Mouse (Mus musculus) forebrain, embryonic 14.5 days (tissue): ENCODE measurements at regions not wholly inside any gene's neighbourhood (a gene's known extent, or its start where the extent isn't known, plus 50 kb on each side); places are given as distances from the start of the nearest gene placed in this dataset. TPM values are rescaled to one million over a fixed set of nuclear protein-coding genes. Genes with fewer than 3 reads are reported as not detected.
A peak's percentile ranks its signal among the peaks of the same experiment; 100 is the strongest.

Experiments used
- ATAC-seq: fragments of 200-750 bp; cut with Nextera tagmentation; 2 replicates; pipeline ENCODE4 v1.8.0; 2017; ENCODE audit warnings: mild to moderate bottlenecking, moderate library complexity
- DNase-seq: peaks from one replicate; pipeline ENCODE4 v3.0.0-alpha.2; 2015; ENCODE audit warnings: low spot score
- H3K27ac ChIP-seq: fragments of 300-500 bp; sonication (generic); 2 replicates; pipeline ENCODE4 v1.5.1; 2014; ENCODE audit warnings: low read depth, mild to moderate bottlenecking, control low read depth, low read length, moderate library complexity
- H3K27me3 ChIP-seq: fragments of 300-500 bp; sonication (generic); replicated peaks from 2 replicates; pipeline ENCODE4 v1.6.1; 2014; ENCODE audit warnings: low read length, control low read depth, mixed read lengths; ENCODE audit not compliant: control insufficient read depth, insufficient read depth
- H3K36me3 ChIP-seq: fragments of 300-500 bp; sonication (generic); 2 replicates; pipeline ENCODE4 v1.6.1; 2014; ENCODE audit warnings: low read length, control low read depth; ENCODE audit not compliant: control insufficient read depth, insufficient read depth
- H3K4me1 ChIP-seq: fragments of 300-500 bp; sonication (generic); 2 replicates; pipeline ENCODE4 v1.6.1; 2014; ENCODE audit warnings: antibody characterized with exemption, low read length, control low read depth; ENCODE audit not compliant: control insufficient read depth, insufficient read depth
- H3K4me2 ChIP-seq: fragments of 300-500 bp; sonication (generic); 2 replicates; pipeline ENCODE4 v1.6.1; 2014; ENCODE audit warnings: mild to moderate bottlenecking, control low read depth, low read length
- H3K4me3 ChIP-seq: fragments of 300-500 bp; sonication (generic); 2 replicates; pipeline ENCODE4 v1.5.1; 2014; ENCODE audit warnings: low read depth, low read length, control low read depth
- H3K9ac ChIP-seq: fragments of 300-500 bp; sonication (generic); 2 replicates; pipeline ENCODE4 v1.6.1; 2014; ENCODE audit warnings: mild to moderate bottlenecking, low read length, control low read depth, moderate library complexity
- H3K9me3 ChIP-seq: fragments of 300-500 bp; sonication (generic); replicated peaks from 2 replicates; pipeline ENCODE4 v1.6.1; 2016; ENCODE audit warnings: low read length, control low read depth, mixed read lengths; ENCODE audit not compliant: control insufficient read depth
- microRNA counts: library from miRNA; unstranded; fragments of <30 nt; microRNA quantifications from one replicate; lab custom pipeline; 2016
- microRNA-seq: library from miRNA; unstranded; fragments of <30 nt; microRNA quantifications from one replicate; pipeline ENCODE4, GENCODE M21; 2016

GRCm38 (mm10) chr7:61878585-61878984 lies 467.8 kb upstream of the Ndn start:
- H3K4me1 ChIP-seq = no peaks in the 10 kb centered on the region
- H3K4me2 ChIP-seq = no peak overlapping the region
- no peak overlapping the region for H3K27ac ChIP-seq
- H3K9ac ChIP-seq = no peak overlapping the region
- no peaks in the 10 kb centered on the region for H3K36me3 ChIP-seq
- no peak overlapping the region for H3K4me3 ChIP-seq
- no peaks in the 10 kb centered on the region for H3K27me3 ChIP-seq
- ATAC-seq (no peak), DNase-seq (peak; percentile 24)
- H3K9me3 ChIP-seq = no peaks in the 10 kb centered on the region

MicroRNA genes in the stretch of these regions (microRNA counts, 519-probe panel; counts per million panel counts)
- 4,421 counts per million, percentile 57 among the panel's probes with 10 or more counts for microRNA mmu-miR-344 (lab: Ali Mortazavi, UCI)

Small RNA genes in the stretch of these regions (microRNA-seq; reads per million reads assigned to microRNA genes)
- gene Gm22466 (not detected), gene Gm23490 (not detected), gene Gm23873 (0.79 reads per million), gene Gm23917 (not detected), gene Gm23962 (not detected), gene Gm25533 (not detected), gene Mir344 (not detected), gene Mir344b (4.8 reads per million, percentile 25 among the genes with 10 or more reads in this experiment), gene Mir344c (5.2 reads per million, percentile 26 among the genes with 10 or more reads in this experiment), gene Mir344d-1 (not detected), gene Mir344d-2 (not detected), gene Mir344d-3 (0.53 reads per million), gene Mir344e (1.9 reads per million, percentile 8 among the genes with 10 or more reads in this experiment), gene Mir344h-1 (not detected), gene Mir344h-2 (not detected)
